Mouse (Mus musculus) liver, adult 2 months (tissue): ENCODE measurements at regions not wholly inside any gene's neighbourhood (a gene's known extent, or its start where the extent isn't known, plus 50 kb on each side); places are given as distances from the start of the nearest gene placed in this dataset.

Source experiments
- DNase-seq: peaks from one replicate; pipeline ENCODE4 v3.0.0-alpha.2; 2011; ENCODE audit warnings: low read depth, low spot score; ENCODE audit errors: extremely low read depth
- H3K27ac ChIP-seq: fragments of 200-500 bp; replicated peaks from 2 replicates; pipeline ENCODE4 v1.5.1; 2012; ENCODE audit warnings: low read depth, mild to moderate bottlenecking, control low read depth, inconsistent platforms, low read length; ENCODE audit not compliant: insufficient read depth
- H3K27me3 ChIP-seq: fragments of 200-500 bp; 2 replicates; pipeline ENCODE4 v1.6.1; 2012; ENCODE audit warnings: mild to moderate bottlenecking, moderate library complexity, low read length, inconsistent platforms; ENCODE audit not compliant: control insufficient read depth, insufficient read depth
- H3K36me3 ChIP-seq: fragments of 200-500 bp; 2 replicates; pipeline ENCODE4 v1.6.1; 2012; ENCODE audit warnings: low read length, inconsistent platforms; ENCODE audit not compliant: control insufficient read depth, insufficient read depth
- H3K4me1 ChIP-seq: fragments of 200-500 bp; 2 replicates; pipeline ENCODE4 v1.6.1; 2011; ENCODE audit warnings: low read length; ENCODE audit not compliant: control insufficient read depth, insufficient read depth
- H3K4me3 ChIP-seq: fragments of 200-500 bp; 2 replicates; pipeline ENCODE4 v1.5.1; 2011; ENCODE audit warnings: low read depth, mild to moderate bottlenecking, control low read depth, low read length, moderate library complexity; ENCODE audit not compliant: insufficient read depth
- H3K79me2 ChIP-seq: fragments of 200-500 bp; 2 replicates; pipeline ENCODE4 v1.6.1; 2012; ENCODE audit warnings: inconsistent platforms, mild to moderate bottlenecking, low read length, moderate library complexity; ENCODE audit not compliant: control insufficient read depth, insufficient read depth
- H3K9ac ChIP-seq: fragments of 200-500 bp; 2 replicates; pipeline ENCODE4 v1.6.1; 2012; ENCODE audit warnings: low read depth, mild to moderate bottlenecking, control low read depth, inconsistent platforms, low read length
- CTCF ChIP-seq: fragments of 200-500 bp; IDR thresholded peaks from 2 replicates; pipeline ENCODE4 v1.5.1; 2011; ENCODE audit warnings: low read depth, low read length, control low read depth
- POLR2A ChIP-seq: fragments of 200-500 bp; IDR thresholded peaks from 2 replicates; pipeline ENCODE4 v1.6.1; 2011; ENCODE audit warnings: low read length, control low read depth; ENCODE audit not compliant: insufficient read depth; ENCODE audit errors: extremely low read depth
- WGBS: fragments of 180-500 bp; shearing (Covaris S2); methylation state at CpG from one replicate; pipeline ENCODE4 v1.1.7; 2018; 5-methylcytosine and 5-hydroxymethylcytosine counted together

DNA sequence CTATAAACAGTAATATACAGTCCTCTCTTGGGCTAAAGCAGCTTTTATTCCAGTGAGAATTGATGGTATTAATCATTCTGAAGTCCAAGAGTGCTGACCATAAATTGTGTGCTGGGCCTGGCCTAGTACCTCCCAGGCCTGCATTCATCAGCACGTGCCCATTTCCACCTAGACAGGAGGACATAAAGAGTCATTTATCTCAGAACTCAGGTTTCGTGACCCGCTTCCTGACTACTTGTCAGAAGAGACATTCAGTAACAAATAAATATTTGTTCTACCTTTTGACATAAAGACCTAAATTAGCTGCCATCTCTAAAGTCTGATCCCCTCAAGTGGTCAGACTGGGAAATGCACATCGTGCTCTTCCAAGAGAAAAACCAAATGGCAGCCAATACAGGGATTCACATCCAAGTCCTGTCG is 1522.6 kb downstream of the 4930444P10Rik start:
- no peak overlapping the region for H3K27ac ChIP-seq
- no peak for TF ChIP-seq POLR2A
- TF ChIP-seq CTCF, result no peak
- no peak overlapping the region for H3K4me3 ChIP-seq
- H3K79me2 ChIP-seq, result no peaks in the 10 kb centered on the region
- no peaks in the 10 kb centered on the region for H3K27me3 ChIP-seq
- no peak for DNase-seq
- WGBS, result 29% methylated on average over 5 of the region's 5 CpGs
- no peak overlapping the region for H3K9ac ChIP-seq
- H3K4me1 ChIP-seq, result no peaks in the 10 kb centered on the region
- no peaks in the 10 kb centered on the region for H3K36me3 ChIP-seq

DNA sequence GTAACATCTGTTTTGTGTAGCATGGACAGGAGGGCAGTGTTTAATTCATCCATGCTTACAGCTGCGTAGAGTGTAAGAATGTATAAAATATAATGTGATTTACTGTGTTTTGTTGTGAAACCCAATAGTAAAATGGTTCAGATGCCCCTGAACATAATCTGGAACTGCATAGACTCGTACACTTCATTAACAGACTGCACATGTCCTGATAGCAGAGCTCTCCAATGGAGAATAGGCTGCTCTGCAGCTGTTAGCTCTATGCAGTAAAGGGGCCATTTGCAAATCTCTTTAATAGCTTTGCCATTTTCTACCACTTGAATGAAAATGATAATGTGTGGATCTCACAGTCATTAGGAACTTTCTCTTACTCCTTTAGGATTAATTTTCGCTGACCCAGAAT is 1523.0 kb downstream of the 4930444P10Rik start:
- WGBS, result 81% methylated on average over 3 of the region's 3 CpGs
- H3K36me3 ChIP-seq, result no peaks in the 10 kb centered on the region
- no peaks in the 10 kb centered on the region for H3K4me1 ChIP-seq
- TF ChIP-seq CTCF (no peak), POLR2A (no peak)
- H3K9ac ChIP-seq, result no peak overlapping the region
- no peaks in the 10 kb centered on the region for H3K27me3 ChIP-seq
- H3K27ac ChIP-seq, result no peak overlapping the region
- no peak for DNase-seq
- no peak overlapping the region for H3K4me3 ChIP-seq
- H3K79me2 ChIP-seq, result no peaks in the 10 kb centered on the region

DNA sequence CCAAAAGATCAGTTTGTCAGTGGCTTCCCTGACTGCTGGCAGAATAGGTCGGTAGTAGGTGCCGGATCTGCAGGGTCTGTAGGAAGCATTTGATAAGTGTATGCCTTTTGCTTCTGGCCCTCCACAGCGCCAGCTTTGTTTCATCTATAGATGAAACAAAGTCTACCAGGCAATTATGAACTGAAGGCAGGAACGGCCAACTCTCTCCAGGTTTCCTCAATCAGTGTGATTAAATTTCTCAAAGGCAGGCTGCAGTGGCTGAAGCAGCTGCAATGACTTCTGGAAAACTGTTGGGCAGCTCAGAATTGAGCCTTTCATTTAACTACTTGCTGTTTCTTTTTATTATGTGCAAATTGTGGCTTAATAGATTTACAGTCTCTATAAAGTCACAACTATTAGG is 1526.1 kb downstream of the 4930444P10Rik start:
- DNase-seq, result no peak
- 81% methylated on average over 4 of the region's 4 CpGs for WGBS
- H3K4me3 ChIP-seq, result no peak overlapping the region

DNA sequence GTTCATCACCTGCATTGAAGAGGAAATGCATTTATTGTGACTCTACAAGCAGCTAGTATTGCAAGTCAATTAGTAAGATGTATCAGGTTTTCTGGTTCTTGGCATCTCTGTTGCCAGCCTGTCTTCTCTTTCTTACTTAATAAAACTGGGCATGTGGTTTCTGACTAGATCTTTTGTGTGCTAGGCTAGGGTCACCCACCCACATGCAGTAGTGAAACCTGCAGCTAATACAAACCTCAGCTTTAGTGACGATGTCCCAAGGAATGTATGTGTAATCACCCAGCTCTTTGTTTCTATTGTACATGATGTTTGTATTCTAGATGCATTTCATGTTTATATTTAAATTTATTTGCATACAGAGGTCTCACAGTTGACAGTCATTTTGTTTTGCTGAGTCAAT is 1526.7 kb downstream of the 4930444P10Rik start:
- H3K4me1 ChIP-seq, result no peaks in the 10 kb centered on the region
- DNase-seq, result no peak
- WGBS, result 76% methylated on average over 1 of the region's 1 CpGs
- H3K27ac ChIP-seq, result no peak overlapping the region
- no peaks in the 10 kb centered on the region for H3K36me3 ChIP-seq
- no peaks in the 10 kb centered on the region for H3K79me2 ChIP-seq
- H3K9ac ChIP-seq, result no peak overlapping the region
- no peak for TF ChIP-seq POLR2A
- no peak overlapping the region for H3K4me3 ChIP-seq
- no peaks in the 10 kb centered on the region for H3K27me3 ChIP-seq

More for the DNA sequence above, 1526.1 kb downstream of the 4930444P10Rik start:
- Histone ChIP-seq H3K27me3 (no peaks in the 10 kb centered on the region), H3K79me2 (no peaks in the 10 kb centered on the region), H3K4me1 (no peaks in the 10 kb centered on the region), H3K36me3 (no peaks in the 10 kb centered on the region), H3K9ac (no peak overlapping the region), H3K27ac (no peak overlapping the region)
- TF ChIP-seq POLR2A (no peak), CTCF (no peak)
